Mouse (Mus musculus) stomach, adult 2 months (tissue): ENCODE results near the gene Gm16430. TPM values are rescaled to one million over a fixed set of nuclear protein-coding genes. Genes with fewer than 3 reads are reported as not detected.

Source experiments
- polyA plus RNA-seq: library from polyadenylated mRNA; depleted of rRNA; stranded (reverse); fragments of >200 nt; gene quantifications from 2 replicates; pipeline ENCODE4 v1.2.3, GENCODE M21; 2012; rRNA removed

Gene Gm16430
- not detected in 2 replicates for polyA plus RNA-seq

DNA sequence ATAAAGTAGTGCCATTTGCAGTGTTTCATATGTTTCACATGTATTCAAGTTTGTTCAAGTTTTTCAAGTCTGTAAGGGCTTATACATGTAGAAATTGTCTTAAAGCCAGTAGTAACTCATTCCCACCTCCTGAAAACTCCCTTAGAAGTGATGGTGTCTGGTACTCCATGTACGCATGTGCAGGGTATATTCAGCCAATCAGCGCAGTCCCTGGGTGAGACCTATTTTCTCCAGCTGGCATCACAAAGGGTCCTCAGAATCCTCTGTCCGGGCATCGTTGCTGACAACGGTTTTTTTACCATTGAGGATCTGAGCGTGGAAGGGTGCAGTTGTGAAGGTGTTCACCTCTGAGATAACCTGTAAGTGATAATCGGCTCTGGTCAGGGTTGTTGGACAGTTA lies at the start of gene Gm16430:
Gm16430 (plus strand) TSS at position 301 of the 400 bp plus-strand sequence.

Other genes with a start within 250 kb of the Gm16430 start
- gene Gm16405, start 91.0 kb upstream of the Gm16430 start, polyA plus RNA-seq: not detected in 2 replicates